Mouse (Mus musculus) regulatory T cell (primary cell): ENCODE results near the gene Itgav.

ENCODE experiments used
- in situ Hi-C: fragments of 300-600 bp; cut with MboI, MseI; formaldehyde crosslinking; loops from one replicate; pipeline ENCODE4 v1.15.1; 2025; ENCODE audit warnings: high pct_unique_total_duplicates

Gene Itgav

GRCm38 (mm10) chr2:83744276-83744952 lies 20.2 kb downstream of the Itgav start:
- in situ Hi-C loops, result loop anchor here (5.0 kb wide), 1 partner anchor 72 kb away; no protein-coding TSS in a partner anchor

- in situ Hi-C loops, result no loop called here
These were observed 21.1 kb downstream of the Itgav start for GRCm38 (mm10) chr2:83745257-83745656.

- in situ Hi-C loops, result no loop called here
These were observed 24.5 kb downstream of the Itgav start for GRCm38 (mm10) chr2:83748581-83749118.

GRCm38 (mm10) chr2:83753008-83753407 lies 28.8 kb downstream of the Itgav start:
- in situ Hi-C loops, result no loop called here

- in situ Hi-C loops, result no loop called here
These were observed 30.2 kb downstream of the Itgav start for GRCm38 (mm10) chr2:83754306-83754837.

GRCm38 (mm10) chr2:83758606-83759215 lies 34.5 kb downstream of the Itgav start:
- in situ Hi-C loops, result no loop called here

- in situ Hi-C loops, result no loop called here
These were observed 35.0 kb downstream of the Itgav start for GRCm38 (mm10) chr2:83759216-83759648.

- in situ Hi-C loops, result no loop called here
These were observed 35.5 kb downstream of the Itgav start for GRCm38 (mm10) chr2:83759667-83760066.

- in situ Hi-C loops, result no loop called here
These were observed 35.9 kb downstream of the Itgav start for GRCm38 (mm10) chr2:83760112-83760511.

GRCm38 (mm10) chr2:83761506-83761905 lies 37.3 kb downstream of the Itgav start:
- in situ Hi-C loops, result no loop called here

- in situ Hi-C loops, result no loop called here
These were observed 38.1 kb downstream of the Itgav start for GRCm38 (mm10) chr2:83762106-83762855.

- in situ Hi-C loops, result no loop called here
These were observed 41.9 kb downstream of the Itgav start for GRCm38 (mm10) chr2:83766058-83766457.

- in situ Hi-C loops, result no loop called here
These were observed 42.7 kb downstream of the Itgav start for GRCm38 (mm10) chr2:83766878-83767277.

GRCm38 (mm10) chr2:83768311-83769047 lies 44.3 kb downstream of the Itgav start:
- in situ Hi-C loops, result no loop called here

GRCm38 (mm10) chr2:83771155-83771812 lies 47.1 kb downstream of the Itgav start:
- in situ Hi-C loops, result loop anchor here (5.0 kb wide), 1 partner anchor 109 kb away; no protein-coding TSS in a partner anchor

GRCm38 (mm10) chr2:83791330-83792073 lies 67.3 kb downstream of the Itgav start:
- in situ Hi-C loops, result loop anchor here (25.0 kb wide), 1 partner anchor 896 kb away; the partner anchor contains the start of genes Gm28635, Med19 and Tmx2

- in situ Hi-C loops, result loop anchor here (25.0 kb wide), 1 partner anchor 895 kb away; the partner anchor contains the start of genes Gm28635, Med19 and Tmx2
These were observed 67.9 kb downstream of the Itgav start for GRCm38 (mm10) chr2:83792102-83792501.

GRCm38 (mm10) chr2:83795766-83796165 lies 71.6 kb downstream of the Itgav start:
- in situ Hi-C loops, result loop anchor here (25.0 kb wide), 1 partner anchor 892 kb away; the partner anchor contains the start of genes Gm28635, Med19 and Tmx2

GRCm38 (mm10) chr2:83797902-83798497 lies 73.8 kb downstream of the Itgav start:
- in situ Hi-C loops, result loop anchor here (25.0 kb wide), 1 partner anchor 889 kb away; the partner anchor contains the start of genes Gm28635, Med19 and Tmx2
